Mouse (Mus musculus) thymus, adult 2 months (tissue): Measurements from ENCODE around the gene Rcor2. TPM values are rescaled to one million over a fixed set of nuclear protein-coding genes. Genes with fewer than 3 reads are reported as not detected.

Experiments
- DNase-seq: peaks from one replicate; pipeline ENCODE4 v3.0.0; 2021
- H3K27ac ChIP-seq: fragments of 200-500 bp; 2 replicates; pipeline ENCODE4 v1.5.1; 2012; ENCODE audit warnings: low read length, control low read depth; ENCODE audit not compliant: control insufficient read depth, insufficient read depth
- H3K27me3 ChIP-seq: fragments of 200-500 bp; 2 replicates; pipeline ENCODE4 v1.6.1; 2012; ENCODE audit warnings: mild to moderate bottlenecking, low read length, moderate library complexity, mixed read lengths; ENCODE audit not compliant: control insufficient read depth, insufficient read depth
- H3K36me3 ChIP-seq: fragments of 200-500 bp; 2 replicates; pipeline ENCODE4 v1.6.1; 2012; ENCODE audit warnings: mild to moderate bottlenecking, low read length, moderate library complexity; ENCODE audit not compliant: control insufficient read depth, insufficient read depth
- H3K4me1 ChIP-seq: fragments of 200-500 bp; replicated peaks from 2 replicates; pipeline ENCODE4 v1.6.1; 2012; ENCODE audit warnings: low read length; ENCODE audit not compliant: control insufficient read depth, insufficient read depth
- H3K4me3 ChIP-seq: fragments of 200-500 bp; 2 replicates; pipeline ENCODE4 v1.5.1; 2012; ENCODE audit warnings: mild to moderate bottlenecking, low read length, control low read depth, moderate library complexity; ENCODE audit not compliant: control insufficient read depth, insufficient read depth
- CTCF ChIP-seq: fragments of 200-500 bp; IDR thresholded peaks from 2 replicates; pipeline ENCODE4 v1.5.1; 2012; ENCODE audit warnings: mild to moderate bottlenecking, control low read depth, low read length, moderate library complexity, borderline replicate concordance; ENCODE audit not compliant: control insufficient read depth, poor library complexity, insufficient read depth; ENCODE audit errors: extremely low read depth
- POLR2A ChIP-seq: fragments of 200-500 bp; IDR thresholded peaks from 2 replicates; pipeline ENCODE4 v1.6.1; 2012; ENCODE audit warnings: mild to moderate bottlenecking, low read length, control low read depth, moderate library complexity; ENCODE audit not compliant: control insufficient read depth, poor library complexity, insufficient read depth; ENCODE audit errors: extremely low read depth
- WGBS: fragments of 180-500 bp; shearing (Covaris S2); methylation state at CpG from one replicate; pipeline ENCODE4 v1.1.7; 2018; 5-methylcytosine and 5-hydroxymethylcytosine counted together
- polyA plus RNA-seq: library from polyadenylated mRNA; depleted of rRNA; stranded (reverse); fragments of >200 nt; gene quantifications from 2 replicates; pipeline ENCODE4 v1.2.3, GENCODE M21; 2012; rRNA removed

Rcor2 gene
- polyA plus RNA-seq, 1 experiment, result 31.2 TPM

GRCm38 (mm10) chr19:7315587-7315984 is 48.5 kb downstream of the Rcor2 start:
- TF ChIP-seq CTCF (no peak), POLR2A (no peak)

GRCm38 (mm10) chr19:7316822-7317221 is 49.7 kb downstream of the Rcor2 start:
- H3K4me3 ChIP-seq, result no peak overlapping the region
- peaks cover 19% of the 10 kb centered on the region for H3K4me1 ChIP-seq
- DNase-seq, result no peak
- no peak for TF ChIP-seq CTCF
- TF ChIP-seq POLR2A, result no peak
- no peaks in the 10 kb centered on the region for H3K36me3 ChIP-seq
- no peak overlapping the region for H3K27ac ChIP-seq
- H3K27me3 ChIP-seq, result no peaks in the 10 kb centered on the region
- WGBS, result 74% methylated on average over 4 of the region's 4 CpGs

More at GRCm38 (mm10) chr19:7315587-7315984, 48.5 kb downstream of the Rcor2 start:
- Histone ChIP-seq H3K4me1 (peaks cover 28% of the 10 kb centered on the region), H3K27ac (no peak overlapping the region), H3K4me3 (no peak overlapping the region), H3K27me3 (no peaks in the 10 kb centered on the region), H3K36me3 (no peaks in the 10 kb centered on the region)
- no peak for DNase-seq
- 75% methylated on average over 4 of the region's 4 CpGs for WGBS

GRCm38 (mm10) chr19:7317716-7318115 is 50.6 kb downstream of the Rcor2 start:
- no peak for TF ChIP-seq POLR2A
- TF ChIP-seq CTCF, result no peak
- Histone ChIP-seq H3K4me3 (no peak overlapping the region), H3K27ac (no peak overlapping the region), H3K27me3 (no peaks in the 10 kb centered on the region), H3K36me3 (no peaks in the 10 kb centered on the region), H3K4me1 (peaks cover 19% of the 10 kb centered on the region)
- no peak for DNase-seq
- WGBS, result 51% methylated on average over 4 of the region's 4 CpGs

- Histone ChIP-seq H3K4me1 (peaks cover 10% of the 10 kb centered on the region), H3K27me3 (no peaks in the 10 kb centered on the region), H3K27ac (no peak overlapping the region), H3K36me3 (no peaks in the 10 kb centered on the region), H3K4me3 (no peak overlapping the region)
- no peak for DNase-seq
- 71% methylated on average over 2 of the region's 2 CpGs for WGBS
- TF ChIP-seq POLR2A, result no peak
- TF ChIP-seq CTCF, result no peak
These were observed 53.1 kb downstream of the Rcor2 start for GRCm38 (mm10) chr19:7320181-7320580.

GRCm38 (mm10) chr19:7321391-7321790 is 54.3 kb downstream of the Rcor2 start:
- no peak for DNase-seq
- Histone ChIP-seq H3K27me3 (no peaks in the 10 kb centered on the region), H3K36me3 (no peaks in the 10 kb centered on the region), H3K27ac (no peak overlapping the region), H3K4me1 (peaks cover 5% of the 10 kb centered on the region), H3K4me3 (no peak overlapping the region)
- 97% methylated on average over 3 of the region's 3 CpGs for WGBS
- TF ChIP-seq POLR2A (no peak), CTCF (no peak)

Other genes starting within 250 kb of the Rcor2 start
- 345 and 352 TPM in 2 replicates for gene Fermt3, start 247.9 kb upstream of the Rcor2 start, polyA plus RNA-seq
- gene Stip1, start 227.4 kb upstream of the Rcor2 start, polyA plus RNA-seq, result 87.4 and 89.5 TPM in 2 replicates
- 37.5 and 49.3 TPM in 2 replicates for gene Macrod1, start 210.5 kb upstream of the Rcor2 start, polyA plus RNA-seq
- gene Flrt1, start 161.6 kb upstream of the Rcor2 start, polyA plus RNA-seq, result 0.59 and 0.64 TPM in 2 replicates
- gene Otub1, start 61.0 kb upstream of the Rcor2 start, polyA plus RNA-seq, result 176 and 191 TPM in 2 replicates
- gene Cox8a, start 49.7 kb upstream of the Rcor2 start, polyA plus RNA-seq, result 1,690 and 1,818 TPM in 2 replicates
- 55.9 and 71.6 TPM in 2 replicates for gene Naa40, start 26.1 kb upstream of the Rcor2 start, polyA plus RNA-seq
- gene Mark2, start 74.5 kb downstream of the Rcor2 start, polyA plus RNA-seq, result 189 and 212 TPM in 2 replicates
- 48.9 and 61.9 TPM in 2 replicates for gene Spindoc, start 115.7 kb downstream of the Rcor2 start, polyA plus RNA-seq
- gene 2700081O15Rik, start 150.3 kb downstream of the Rcor2 start, polyA plus RNA-seq, result 68.3 and 80.8 TPM in 2 replicates
- gene Rtn3, start 216.0 kb downstream of the Rcor2 start, polyA plus RNA-seq, result 197 and 239 TPM in 2 replicates
- 15.3 and 17.4 TPM in 2 replicates for gene Atl3, start 226.7 kb downstream of the Rcor2 start, polyA plus RNA-seq